9 mouse cellular contexts compared by ENCODE assay signal in the genomic region with DNA sequence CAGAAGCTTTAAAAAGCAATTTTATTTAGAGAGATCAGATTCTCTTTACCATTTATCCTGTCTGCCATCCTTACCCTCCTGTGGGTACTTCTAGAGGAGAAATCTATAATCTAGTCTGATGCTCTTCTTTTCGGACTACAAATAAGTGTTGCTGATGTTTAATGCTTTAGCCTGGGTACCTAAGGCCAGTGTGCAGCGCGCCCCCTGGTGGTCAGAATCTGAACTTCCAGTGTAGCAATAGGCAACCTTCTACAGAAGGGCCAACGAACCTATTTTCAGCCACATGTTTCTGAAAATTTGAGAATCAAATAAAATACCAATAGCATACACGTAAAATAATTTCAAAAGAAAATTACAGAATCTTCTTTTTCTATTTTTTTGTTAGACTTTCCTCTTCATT. TPM values are rescaled to one million over a fixed set of nuclear protein-coding genes. Genes with fewer than 3 reads are reported as not detected.
A peak's percentile ranks its signal among the peaks of the same experiment; 100 is the strongest.
DNase-seq lines count a peak whose midpoint lies in the region; ATAC-seq lines count a peak whose summit lies in the region.
"Had no signal": no experiment of that assay in that cellular context is flagged by ENCODE, and none has a peak within 500 bp of the region (broad histone marks: within the 10 kb centered on the region; RNA-seq: fewer than 3 reads in every experiment).

No protein-coding gene starts in this region.

- DNase-seq in heart, postnatal 10 days = peak; percentile 75 to 87
- DNase-seq in heart, postnatal 25 days (ENCODE audit: low spot score) = no peak
- peak; percentile 88 for DNase-seq in adipocyte (ENCODE audit: low spot score)
- DNase-seq in embryo, embryonic 11.5 days (ENCODE audit: low read depth, low spot score) = peak; percentile 49
- DNase-seq in intestine, embryonic 14.5 days (ENCODE audit: low spot score) = peak; percentile 91
- DNase-seq in left cerebral cortex, postnatal 4 days = peak; percentile 75
- DNase-seq in ovary, postnatal 14 days (ENCODE audit: low spot score) = peak; percentile 77
- DNase-seq in thymus, postnatal 25 days = peak; percentile 28

- H3K36me3 ChIP-seq in intestine, embryonic 14.5 days (ENCODE audit: control insufficient read depth, insufficient read depth, low read length) = peaks cover 22% of the 10 kb centered on the region; the same call in 1 of the 2 replicates

- 27% methylated on average over 5 of the region's 5 CpGs for WGBS in intestine, embryonic 14.5 days

- no peak overlapping the region for H3K27ac ChIP-seq in intestine, embryonic 14.5 days (ENCODE audit: low read depth)
- H3K27ac ChIP-seq: macrophage had no signal

- intact Hi-C loops in heart, postnatal 10 days (cut with DNase I) = loop anchor here (1.0 to 5.0 kb wide), 3 partner anchors 171 to 356 kb away; no protein-coding TSS in a partner anchor
- intact Hi-C loops in heart, postnatal 25 days (cut with DNase I) = loop anchor here (2.0 to 10.0 kb wide), 3 partner anchors 168 to 356 kb away; no protein-coding TSS in a partner anchor
- intact Hi-C loops in left cerebral cortex, postnatal 4 days (cut with DNase I) = loop anchor here (10.0 kb wide), 1 partner anchor 158 kb away; no protein-coding TSS in a partner anchor

- no peak overlapping the region for H3K4me2 ChIP-seq in intestine, embryonic 14.5 days (ENCODE audit: low read length)

- no peak for ATAC-seq in intestine, embryonic 14.5 days (replicated peaks; ENCODE audit: low FRiP score, low TSS enrichment, low read depth)

- 0 out of 2 replicates have a peak, but pooled peaks cover 4% of the 10 kb centered on the region for H3K9me3 ChIP-seq in intestine, embryonic 14.5 days (ENCODE audit: control insufficient read depth, low read length)

- H3K27me3 ChIP-seq in intestine, embryonic 14.5 days (replicated peaks; ENCODE audit: control insufficient read depth, insufficient read depth, low read length) = no peaks in the 10 kb centered on the region

- no peak overlapping the region for H3K4me3 ChIP-seq in intestine, embryonic 14.5 days (ENCODE audit: low read depth, low read length)

- H3K4me1 ChIP-seq in intestine, embryonic 14.5 days (replicated peaks; ENCODE audit: control insufficient read depth, insufficient read depth, low read length) = no peaks in the 10 kb centered on the region

- no peak overlapping the region for H3K9ac ChIP-seq in intestine, embryonic 14.5 days (ENCODE audit: low read length)

RNA-seq across cellular contexts. Expression of gene Mgst1, which starts 13.0 kb away (rescaled TPM):
- 10 to 100 TPM; 24.4 to 45.6 TPM for total RNA-seq in heart, postnatal 10 days (2021)
- total RNA-seq in heart, postnatal 25 days (2021) = 10 to 100 TPM; 52.8 to 70.4 TPM
- 199 and 260 TPM in 2 replicates for polyA plus RNA-seq in intestine, embryonic 14.5 days (2014; fragmentation: Nextera tagmentation; extraction: Ambion mirVana)
- 10 to 100 TPM; 16.4 to 16.7 TPM for total RNA-seq in left cerebral cortex, postnatal 4 days (2021)
